Mouse (Mus musculus) bone marrow macrophage, adult 2 months (primary cell): ENCODE results near the gene Tas2r134. TPM values are rescaled to one million over a fixed set of nuclear protein-coding genes. Genes with fewer than 3 reads are reported as not detected.

Experiments used
- H3K27ac ChIP-seq: 2 replicates; pipeline ENCODE4 v1.5.1; 2012; ENCODE audit warnings: low read depth, low read length; ENCODE audit not compliant: insufficient read depth
- H3K4me1 ChIP-seq: 2 replicates; pipeline ENCODE4 v1.6.1; 2012; ENCODE audit warnings: low read length; ENCODE audit not compliant: control insufficient read depth, insufficient read depth
- H3K4me3 ChIP-seq: 2 replicates; pipeline ENCODE4 v1.5.1; 2012; ENCODE audit warnings: mild to moderate bottlenecking, low read length, moderate library complexity; ENCODE audit not compliant: insufficient read depth
- CTCF ChIP-seq: IDR thresholded peaks from 2 replicates; pipeline ENCODE4 v1.5.1; 2012; ENCODE audit warnings: low read depth, mild to moderate bottlenecking, low read length, moderate library complexity
- POLR2A ChIP-seq: IDR thresholded peaks from 2 replicates; pipeline ENCODE4 v1.6.1; 2012; ENCODE audit warnings: mild to moderate bottlenecking, low read depth, low read length, borderline replicate concordance
- polyA plus RNA-seq: library from polyadenylated mRNA; stranded (reverse); fragments of >200 nt; gene quantifications from 2 replicates; pipeline ENCODE4 v1.2.4, GENCODE M21; 2012; ENCODE audit not compliant: missing spikeins, insufficient read depth, insufficient read length

Tas2r134 gene
- polyA plus RNA-seq, 1 experiment, result not detected

DNA sequence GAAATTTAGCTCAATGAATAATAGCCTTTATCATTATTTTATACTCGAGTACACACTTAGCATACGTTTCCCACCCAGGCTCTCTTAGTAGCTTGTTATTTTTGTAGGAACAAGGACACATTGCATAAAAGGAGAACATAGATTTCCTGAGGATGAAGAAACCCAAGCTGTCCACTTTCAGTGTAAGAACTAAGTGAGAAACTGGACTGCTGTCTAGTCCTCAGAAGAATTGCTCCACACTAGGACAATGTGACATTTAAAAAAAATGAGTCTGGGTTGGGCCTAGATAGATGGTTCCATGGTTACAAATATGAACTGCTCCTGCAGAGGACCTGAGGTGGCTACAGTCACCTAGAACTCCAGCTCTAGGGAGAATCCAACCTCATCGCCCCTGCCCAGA lies 20.7 kb downstream of the Tas2r134 start:
- no peak overlapping the region for H3K4me3 ChIP-seq
- H3K27ac ChIP-seq, result no peak overlapping the region
- TF ChIP-seq POLR2A (no peak), CTCF (no peak)
- H3K4me1 ChIP-seq, result no peaks in the 10 kb centered on the region

DNA sequence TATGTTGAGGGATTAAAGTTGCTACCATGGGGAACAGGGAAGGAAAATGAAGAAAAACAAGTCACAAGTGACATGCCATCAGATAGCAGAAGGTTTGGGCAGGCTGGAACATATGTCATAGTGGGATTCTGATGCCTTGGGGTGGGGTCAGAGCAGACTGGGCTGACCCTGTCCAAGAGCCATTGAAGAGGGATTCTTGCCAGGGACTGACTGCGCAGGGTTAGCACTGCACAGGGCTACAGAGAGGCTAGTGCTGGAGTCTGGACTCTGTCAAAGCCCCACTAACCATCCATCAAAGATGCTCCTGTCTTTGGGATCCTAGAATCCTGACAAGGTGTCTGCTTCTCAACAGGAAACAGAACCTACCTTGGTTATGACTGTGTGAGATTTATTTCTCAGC lies 22.6 kb downstream of the Tas2r134 start:
- TF ChIP-seq POLR2A, result no peak
- TF ChIP-seq CTCF, result no peak

DNA sequence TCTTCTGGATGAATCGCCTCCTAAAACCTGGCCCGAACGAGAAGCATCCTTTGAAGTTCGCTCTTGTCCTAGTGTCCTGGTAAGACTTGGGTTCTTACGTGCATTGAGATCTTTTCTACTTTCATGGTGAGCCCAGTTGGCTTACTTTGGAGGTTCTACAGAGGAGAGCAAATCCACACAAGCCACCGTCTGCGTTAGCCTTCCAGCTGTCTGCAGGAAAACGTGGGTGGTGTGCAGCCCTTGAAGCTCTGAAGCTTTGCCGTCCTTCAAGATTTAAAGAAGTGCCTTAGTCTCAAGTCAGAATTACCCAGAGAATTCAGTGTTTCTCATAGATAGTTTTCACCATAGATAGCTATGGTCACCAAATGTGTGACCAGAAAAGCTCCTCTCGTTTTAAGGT lies 24.8 kb downstream of the Tas2r134 start:
- TF ChIP-seq CTCF (no peak), POLR2A (no peak)
- H3K4me3 ChIP-seq, result no peak overlapping the region
- no peak overlapping the region for H3K27ac ChIP-seq
- H3K4me1 ChIP-seq, result no peaks in the 10 kb centered on the region

More for the DNA sequence above, 22.6 kb downstream of the Tas2r134 start:
- Histone ChIP-seq H3K4me1 (no peaks in the 10 kb centered on the region), H3K4me3 (no peak overlapping the region), H3K27ac (no peak overlapping the region)

DNA sequence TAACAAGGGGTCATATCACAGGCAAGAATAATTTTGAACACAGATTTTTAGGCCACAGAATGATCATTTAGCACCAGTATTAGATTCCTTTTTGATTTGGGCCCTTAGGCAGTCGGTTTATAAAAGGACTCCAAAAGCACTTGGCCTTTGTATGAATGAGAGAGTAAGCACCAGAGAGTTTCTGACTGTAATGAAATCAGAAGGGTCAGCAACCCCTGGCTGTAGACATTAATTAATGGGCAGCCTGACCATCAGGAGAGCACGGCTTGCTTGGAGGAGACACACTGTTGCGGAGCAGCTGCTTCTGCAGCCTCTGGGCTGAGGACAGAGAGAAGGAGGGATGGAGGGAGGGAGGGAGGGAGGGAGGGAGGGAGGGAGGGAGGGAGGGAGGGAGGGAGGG lies 30.4 kb downstream of the Tas2r134 start:
- no peaks in the 10 kb centered on the region for H3K4me1 ChIP-seq
- H3K4me3 ChIP-seq, result no peak overlapping the region
- no peak for TF ChIP-seq CTCF
- TF ChIP-seq POLR2A, result no peak
- no peak overlapping the region for H3K27ac ChIP-seq

DNA sequence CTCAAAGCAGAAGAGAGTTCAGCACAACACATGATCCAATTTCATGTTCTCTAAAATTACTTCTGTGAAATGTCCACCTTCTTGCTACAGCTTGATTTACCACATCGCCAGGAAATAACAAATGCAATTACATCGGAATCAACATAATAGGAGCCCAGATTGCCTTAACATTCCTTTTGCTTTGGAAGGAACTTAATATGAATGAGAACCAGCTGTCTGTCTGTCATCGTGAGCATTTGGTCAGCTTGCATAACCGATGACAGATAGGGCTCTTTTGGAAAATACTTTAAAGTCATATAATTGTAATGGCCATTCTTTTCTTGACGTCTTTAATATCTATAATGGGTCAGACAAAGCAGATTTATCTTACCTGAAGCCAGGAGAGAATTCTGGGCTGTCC lies 31.0 kb downstream of the Tas2r134 start:
- Histone ChIP-seq H3K4me3 (no peak overlapping the region), H3K27ac (no peak overlapping the region), H3K4me1 (no peaks in the 10 kb centered on the region)
- TF ChIP-seq POLR2A (no peak), CTCF (no peak)

DNA sequence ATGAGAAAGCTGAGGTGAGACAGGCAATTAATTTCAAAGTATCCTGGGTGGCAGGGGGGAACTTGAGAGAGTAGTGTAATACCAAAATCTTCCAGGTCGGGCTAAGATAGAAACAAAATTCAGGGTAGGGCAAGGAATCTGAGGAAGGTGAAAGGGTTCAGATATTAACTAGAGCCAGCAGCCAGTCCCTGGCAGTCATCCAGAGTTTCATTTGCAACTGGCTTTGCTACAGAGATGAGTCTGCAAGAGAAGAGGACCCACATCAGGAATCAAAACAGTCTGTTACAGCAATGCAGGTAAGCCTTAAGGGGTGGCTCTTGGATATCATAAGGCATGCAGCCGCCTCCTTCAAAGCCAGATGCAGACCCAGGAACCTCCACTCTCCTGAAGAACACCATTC lies 47.0 kb downstream of the Tas2r134 start:
- H3K4me1 ChIP-seq, result no peaks in the 10 kb centered on the region
- no peak for TF ChIP-seq CTCF
- TF ChIP-seq POLR2A, result no peak

More for the DNA sequence above, 47.0 kb downstream of the Tas2r134 start:
- Histone ChIP-seq H3K27ac (no peak overlapping the region), H3K4me3 (no peak overlapping the region)
